8 mouse cellular contexts compared by ENCODE assay signal in genomic region chr1:36303381-36304320, GRCm38 (mm10). TPM values are rescaled to one million over a fixed set of nuclear protein-coding genes. Genes with fewer than 3 reads are reported as not detected.
DNase-seq lines count a peak whose midpoint lies in the region; ATAC-seq and TF ChIP-seq lines count a peak whose summit lies in the region.

No protein-coding gene starts in this region.

- no peaks in the 10 kb centered on the region for H3K36me3 ChIP-seq in forebrain, embryonic 13.5 days (ENCODE audit: poor library complexity, severe bottlenecking)
- no peaks in the 10 kb centered on the region for H3K36me3 ChIP-seq in heart, embryonic 16.5 days (ENCODE audit: control insufficient read depth, insufficient read depth)
- no peaks in the 10 kb centered on the region for H3K36me3 ChIP-seq in liver, embryonic 14.5 days (replicated peaks; ENCODE audit: control insufficient read depth, insufficient read depth, low read depth)

- H3K9ac ChIP-seq in forebrain, embryonic 13.5 days, result peak overlapping the region; percentile 56; the same call in 1 of the 2 replicates
- peak overlapping the region; percentile 68 for H3K9ac ChIP-seq in heart, embryonic 16.5 days (ENCODE audit: low read length)
- no peak overlapping the region for H3K9ac ChIP-seq in liver, embryonic 14.5 days (replicated peaks)

- WGBS in forebrain, embryonic 13.5 days, result 9% methylated on average over 29 of the region's 30 CpGs
- 8% methylated on average over 30 of the region's 30 CpGs for WGBS in heart, embryonic 16.5 days
- 8% methylated on average over 30 of the region's 30 CpGs for WGBS in liver, embryonic 14.5 days (ENCODE audit: insufficient replicate concordance)

- peak; percentile 79 for DNase-seq in 3134 (ENCODE audit: extremely low read depth, insufficient read length, low spot score)
- DNase-seq in adrenal gland, postnatal 25 days, result peak; percentile 70
- peak; percentile 57 to 74 for DNase-seq in kidney, postnatal 25 days
- DNase-seq in liver, embryonic 14.5 days (ENCODE audit: low read depth in 3 of 3, low spot score in 3 of 3), result no peak
- DNase-seq in ovary, postnatal 14 days (ENCODE audit: low spot score), result peak; percentile 68
- peak; percentile 51 for DNase-seq in urinary bladder, postnatal 10 days (ENCODE audit: low spot score)

- peak overlapping the region; percentile 25; the same call in 1 of the 2 replicates for H3K27ac ChIP-seq in forebrain, embryonic 13.5 days
- H3K27ac ChIP-seq in heart, embryonic 16.5 days (ENCODE audit: low read length), result peak overlapping the region; percentile 82
- H3K27ac ChIP-seq in liver, embryonic 14.5 days, result no peak overlapping the region

- H3K4me3 ChIP-seq in forebrain, embryonic 13.5 days, result peak overlapping the region; percentile 40
- H3K4me3 ChIP-seq in heart, embryonic 16.5 days (ENCODE audit: low read length), result peak overlapping the region; percentile 27
- H3K4me3 ChIP-seq in liver, embryonic 14.5 days (ENCODE audit: insufficient read depth in 1 of 2, low read depth in 2 of 2, low read length in 2 of 2), result peak overlapping the region in 1 of 2 experiments; percentile 4; a peak in 1 of 4 replicates

- no peak for TF ChIP-seq EP300 in liver, embryonic 14.5 days (IDR thresholded peaks at IDR 0.05; ENCODE audit: low read depth)

- ATAC-seq in forebrain, embryonic 13.5 days, result peak; percentile 65
- ATAC-seq in heart, embryonic 16.5 days (replicated peaks; ENCODE audit: extremely low read depth, insufficient read depth, low FRiP score), result peak; percentile 67
- ATAC-seq in liver, embryonic 14.5 days (ENCODE audit: insufficient read depth), result no peak

- peaks cover 11% of the 10 kb centered on the region for H3K4me1 ChIP-seq in forebrain, embryonic 13.5 days
- H3K4me1 ChIP-seq in heart, embryonic 16.5 days (ENCODE audit: control insufficient read depth, insufficient read depth, low read length), result peaks cover 21% of the 10 kb centered on the region
- peaks cover 0 to 6% of the 10 kb centered on the region in 2 experiments; a peak in 2 of 4 replicates for H3K4me1 ChIP-seq in liver, embryonic 14.5 days (replicated peaks; ENCODE audit: control insufficient read depth in 2 of 2, insufficient read depth in 2 of 2, low read length in 1 of 2)

- peak overlapping the region; percentile 68 for H3K4me2 ChIP-seq in forebrain, embryonic 13.5 days
- H3K4me2 ChIP-seq in heart, embryonic 16.5 days (ENCODE audit: low read depth, low read length), result peak overlapping the region; percentile 71
- peak overlapping the region; percentile 46 for H3K4me2 ChIP-seq in liver, embryonic 14.5 days (ENCODE audit: low read depth)

- H3K27me3 ChIP-seq in forebrain, embryonic 13.5 days, result peaks cover 24% of the 10 kb centered on the region
- 0 out of 2 replicates have a peak, but pooled peaks cover under 1% of the 10 kb centered on the region for H3K27me3 ChIP-seq in heart, embryonic 16.5 days (ENCODE audit: control insufficient read depth, insufficient read depth, low read length)
- H3K27me3 ChIP-seq in liver, embryonic 14.5 days (ENCODE audit: control insufficient read depth, insufficient read depth, low read length), result peaks cover 34% of the 10 kb centered on the region

- TF ChIP-seq CTCF in liver, embryonic 14.5 days (IDR thresholded peaks at IDR 0.05; ENCODE audit: low read depth), result no peak

- H3K9me3 ChIP-seq in forebrain, embryonic 13.5 days (replicated peaks), result no peaks in the 10 kb centered on the region
- no peaks in the 10 kb centered on the region for H3K9me3 ChIP-seq in heart, embryonic 16.5 days (replicated peaks; ENCODE audit: control insufficient read depth, low read length)
- no peaks in the 10 kb centered on the region for H3K9me3 ChIP-seq in liver, embryonic 14.5 days (ENCODE audit: control insufficient read depth, low read length)

RNA-seq across cellular contexts. Expression of gene Arid5a, which starts 3.9 kb away (rescaled TPM):
- total RNA-seq in adrenal gland, postnatal 25 days (2021), result 2.7 and 3.5 TPM in 2 replicates
- 1.5 and 2.2 TPM in 2 replicates for polyA plus RNA-seq in forebrain, embryonic 13.5 days (2015; fragmentation: Nextera tagmentation; extraction: Ambion mirVana)
- 14.2 and 17.1 TPM in 2 replicates for polyA plus RNA-seq in heart, embryonic 16.5 days (2015; fragmentation: Nextera tagmentation; extraction: Ambion mirVana)
- 0.67 and 1.1 TPM in 2 replicates for polyA plus RNA-seq in liver, embryonic 14.5 days (2012; rRNA removed)
- 1.2 and 1.9 TPM in 2 replicates for polyA plus RNA-seq in liver, embryonic 14.5 days (2014; fragmentation: Nextera tagmentation; extraction: Ambion mirVana)

RNA-seq across cellular contexts. Expression of gene Neurl3, which starts 29.2 kb away (rescaled TPM):
- 4.3 and 4.6 TPM in 2 replicates for total RNA-seq in adrenal gland, postnatal 25 days (2021)
- polyA plus RNA-seq in forebrain, embryonic 13.5 days (2015; fragmentation: Nextera tagmentation; extraction: Ambion mirVana), result 0.32 and 0.43 TPM in 2 replicates
- polyA plus RNA-seq in heart, embryonic 16.5 days (2015; fragmentation: Nextera tagmentation; extraction: Ambion mirVana), result 4.7 and 5.3 TPM in 2 replicates
- polyA plus RNA-seq in liver, embryonic 14.5 days (2012; rRNA removed), result 2.0 and 2.6 TPM in 2 replicates
- 1.5 and 1.9 TPM in 2 replicates for polyA plus RNA-seq in liver, embryonic 14.5 days (2014; fragmentation: Nextera tagmentation; extraction: Ambion mirVana)

RNA-seq across cellular contexts. Expression of gene Uggt1, which starts 59.1 kb away (rescaled TPM):
- 47.5 and 53.2 TPM in 2 replicates for total RNA-seq in adrenal gland, postnatal 25 days (2021)
- polyA plus RNA-seq in forebrain, embryonic 13.5 days (2015; fragmentation: Nextera tagmentation; extraction: Ambion mirVana), result 47.4 and 50.3 TPM in 2 replicates
- polyA plus RNA-seq in heart, embryonic 16.5 days (2015; fragmentation: Nextera tagmentation; extraction: Ambion mirVana), result 35.9 TPM in 2 replicates
- 4.6 and 5.8 TPM in 2 replicates for polyA plus RNA-seq in liver, embryonic 14.5 days (2012; rRNA removed)
- polyA plus RNA-seq in liver, embryonic 14.5 days (2014; fragmentation: Nextera tagmentation; extraction: Ambion mirVana), result 22.6 and 25.5 TPM in 2 replicates

Comparison
In these comparisons a context has a peak if more than half of its experiments do, and no peak if none do; other contexts are left out.
1. DNase-seq: peak in 3134 (single experiment), adrenal gland, postnatal 25 days (single experiment), kidney, postnatal 25 days (2 of 2), ovary, postnatal 14 days (single experiment) and urinary bladder, postnatal 10 days (single experiment); none in liver, embryonic 14.5 days (0 of 3).
2. Peak in every context shown above with its lines, with median percentiles within 50 percentile points of each other: H3K4me2 ChIP-seq.